ENCODE assay signal across 9 mouse cellular contexts in genomic region chr2:31636138-31636741, GRCm38 (mm10). TPM values are rescaled to one million over a fixed set of nuclear protein-coding genes. Genes with fewer than 3 reads are reported as not detected.
DNase-seq lines count a peak whose midpoint lies in the region; ATAC-seq lines count a peak whose summit lies in the region.
"Had no signal": no experiment of that assay in that cellular context is flagged by ENCODE, and none has a peak within 500 bp of the region (broad histone marks: within the 10 kb centered on the region; RNA-seq: fewer than 3 reads in every experiment).

No protein-coding gene starts in this region.

- H3K4me2 ChIP-seq in kidney, embryonic 14.5 days (replicated peaks; ENCODE audit: low read depth, low read length): peak overlapping the region; percentile 32; the same call in 1 of the 2 replicates
- peak overlapping the region; percentile 42 for H3K4me2 ChIP-seq in hindbrain, embryonic 15.5 days

- peaks cover 20% of the 10 kb centered on the region for H3K4me1 ChIP-seq in kidney, embryonic 14.5 days (ENCODE audit: control insufficient read depth, insufficient read depth, low read length)
- peaks cover 59% of the 10 kb centered on the region for H3K4me1 ChIP-seq in hindbrain, embryonic 15.5 days (replicated peaks)

- no peak overlapping the region for H3K9ac ChIP-seq in kidney, embryonic 14.5 days (ENCODE audit: low read depth, low read length)
- no peak overlapping the region for H3K9ac ChIP-seq in hindbrain, embryonic 15.5 days

- no peaks in the 10 kb centered on the region for H3K36me3 ChIP-seq in kidney, embryonic 14.5 days (ENCODE audit: control insufficient read depth, insufficient read depth, low read length)
- no peaks in the 10 kb centered on the region for H3K36me3 ChIP-seq in hindbrain, embryonic 15.5 days
- H3K36me3 ChIP-seq: G1E had no signal

- no peaks in the 10 kb centered on the region for H3K9me3 ChIP-seq in kidney, embryonic 14.5 days (ENCODE audit: control insufficient read depth, low read length)
- no peaks in the 10 kb centered on the region for H3K9me3 ChIP-seq in hindbrain, embryonic 15.5 days

- DNase-seq in kidney, postnatal 10 days: no peak
- DNase-seq in embryo, embryonic 9.5 days (ENCODE audit: extremely low spot score): peak; percentile 81
- DNase-seq in neural tube, embryonic 10.5 days (ENCODE audit: extremely low spot score, low spot score): peak; percentile 85
- no peak for DNase-seq in T-cell, adult 2 months (ENCODE audit: low spot score)
- no peak for DNase-seq in urinary bladder, postnatal 14 days (ENCODE audit: low spot score)
- DNase-seq in ovary, postnatal 36 days (ENCODE audit: low spot score): no peak

- no peak for ATAC-seq in kidney, embryonic 14.5 days (ENCODE audit: low FRiP score, low TSS enrichment)
- ATAC-seq in hindbrain, embryonic 15.5 days (ENCODE audit: low FRiP score, low read depth): 0 out of 2 replicates have a peak, but pooled peaks have one; percentile 20

- H3K27ac ChIP-seq in kidney, embryonic 14.5 days (ENCODE audit: low read depth, low read length): no peak overlapping the region
- H3K27ac ChIP-seq in hindbrain, embryonic 15.5 days (replicated peaks): no peak overlapping the region

- WGBS in kidney, embryonic 14.5 days: under 1% methylated on average over 47 of the region's 48 CpGs
- WGBS in hindbrain, embryonic 15.5 days: under 1% methylated on average over 48 of the region's 48 CpGs

- H3K4me3 ChIP-seq in kidney, embryonic 14.5 days (ENCODE audit: low read length): peak overlapping the region; percentile 24
- peak overlapping the region; percentile 17 for H3K4me3 ChIP-seq in hindbrain, embryonic 15.5 days

- H3K27me3 ChIP-seq in kidney, embryonic 14.5 days (ENCODE audit: control insufficient read depth, insufficient read depth, low read length): peaks cover 97% of the 10 kb centered on the region
- peaks cover 78% of the 10 kb centered on the region for H3K27me3 ChIP-seq in hindbrain, embryonic 15.5 days

RNA-seq across cellular contexts. Expression of gene Prdm12, which starts 3.6 kb away (rescaled TPM):
- polyA plus RNA-seq in kidney, embryonic 14.5 days (2014; fragmentation: Nextera tagmentation; extraction: Ambion mirVana): not detected in 2 replicates
- 1.7 and 3.1 TPM in 2 replicates for polyA plus RNA-seq in hindbrain, embryonic 15.5 days (2015; fragmentation: Nextera tagmentation; extraction: Ambion mirVana)
- polyA plus RNA-seq: G1E had no signal

RNA-seq across cellular contexts. Expression of gene Exosc2, which starts 34.3 kb away (rescaled TPM):
- polyA plus RNA-seq in kidney, embryonic 14.5 days (2014; fragmentation: Nextera tagmentation; extraction: Ambion mirVana): 64.9 and 73.6 TPM in 2 replicates
- 42.0 and 42.4 TPM in 2 replicates for polyA plus RNA-seq in hindbrain, embryonic 15.5 days (2015; fragmentation: Nextera tagmentation; extraction: Ambion mirVana)

RNA-seq across cellular contexts. Expression of gene Abl1, which starts 51.9 kb away (rescaled TPM):
- 30.9 and 54.6 TPM in 2 replicates for polyA plus RNA-seq in kidney, embryonic 14.5 days (2014; fragmentation: Nextera tagmentation; extraction: Ambion mirVana)
- 17.6 and 18.1 TPM in 2 replicates for polyA plus RNA-seq in hindbrain, embryonic 15.5 days (2015; fragmentation: Nextera tagmentation; extraction: Ambion mirVana)

Comparison
In these comparisons a context has a peak if more than half of its experiments do, and no peak if none do; other contexts are left out.
1. DNase-seq: peak in embryo, embryonic 9.5 days (single experiment) and neural tube, embryonic 10.5 days (single experiment); none in kidney, postnatal 10 days (single experiment), T-cell, adult 2 months (single experiment), urinary bladder, postnatal 14 days (single experiment) and ovary, postnatal 36 days (single experiment).